Mouse (Mus musculus) ES-E14 (cell line): Measurements from ENCODE around the gene Gm49601.

Experiments
- CHD2 ChIP-seq: IDR thresholded peaks from 2 replicates; pipeline ENCODE4 v1.6.1; 2014; ENCODE audit warnings: mild to moderate bottlenecking, low read depth, low read length, inconsistent platforms
- ZC3H11A ChIP-seq: IDR thresholded peaks from 2 replicates; pipeline ENCODE4 v1.6.1; 2012; ENCODE audit warnings: low read depth, mild to moderate bottlenecking, inconsistent platforms, low read length, borderline replicate concordance
- ZNF384 ChIP-seq: IDR thresholded peaks from 2 replicates; pipeline ENCODE4 v1.6.1; 2012; ENCODE audit warnings: low read depth, low read length, inconsistent platforms

- TF ChIP-seq CHD2 (no peak), ZC3H11A (no peak), ZNF384 (no peak)
Observed at GRCm38 (mm10) chr16:18621362-18622001, 4.7 kb downstream of the Gm49601 start.
